In the genomic region with DNA sequence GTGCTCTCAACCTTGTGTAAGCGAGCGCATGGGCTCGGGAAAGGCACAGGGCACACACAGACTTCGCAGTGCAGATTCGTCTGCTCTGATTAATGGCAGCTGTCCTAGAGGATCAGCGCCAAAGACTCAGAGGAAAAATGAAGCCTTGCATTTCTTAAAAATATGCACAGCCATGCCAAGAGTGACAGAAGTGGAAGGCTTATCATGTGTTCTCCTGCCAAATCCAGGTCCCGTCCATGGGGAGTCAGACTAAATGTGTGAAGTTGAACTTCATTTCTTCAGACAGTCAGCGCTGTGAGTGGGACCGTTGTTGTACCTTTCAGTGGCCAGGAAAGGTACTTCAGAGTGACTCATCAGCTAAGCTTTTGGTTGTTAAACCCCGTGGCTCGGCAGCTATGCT, we compare ENCODE assay signal across 9 mouse cellular contexts. TPM values are rescaled to one million over a fixed set of nuclear protein-coding genes. Genes with fewer than 3 reads are reported as not detected.
A peak's percentile ranks its signal among the peaks of the same experiment; 100 is the strongest.
DNase-seq lines count a peak whose midpoint lies in the region; ATAC-seq and TF ChIP-seq lines count a peak whose summit lies in the region.
"Had no signal": no experiment of that assay in that cellular context is flagged by ENCODE, and none has a peak within 500 bp of the region (broad histone marks: within the 10 kb centered on the region; RNA-seq: fewer than 3 reads in every experiment).

No protein-coding gene starts in this region.

- H3K9ac ChIP-seq in embryonic facial prominence, embryonic 11.5 days (replicated peaks; ENCODE audit: low read length): no peak overlapping the region
- H3K9ac ChIP-seq in lung, embryonic 15.5 days: no peak overlapping the region

- TF ChIP-seq CTCF in lung, adult 2 months (IDR thresholded peaks at IDR 0.05; ENCODE audit: insufficient read depth, low read length): no peak

- peaks cover 3% of the 10 kb centered on the region for H3K4me1 ChIP-seq in embryonic facial prominence, embryonic 11.5 days (ENCODE audit: control insufficient read depth, insufficient read depth, low read length)
- peaks cover 83% of the 10 kb centered on the region for H3K4me1 ChIP-seq in embryonic facial prominence, embryonic 10.5 days
- H3K4me1 ChIP-seq in lung, embryonic 15.5 days: peaks cover 39% of the 10 kb centered on the region
- H3K4me1 ChIP-seq in lung, adult 2 months (ENCODE audit: control insufficient read depth, insufficient read depth, low read length): peaks cover 9% of the 10 kb centered on the region

- TF ChIP-seq POLR2A in lung, adult 2 months (IDR thresholded peaks at IDR 0.05; ENCODE audit: borderline replicate concordance, extremely low read depth, low read depth, low read length): no peak
- no peak for TF ChIP-seq POLR2A in myocyte (IDR thresholded peaks at IDR 0.05; ENCODE audit: insufficient read length, low read depth)

- ATAC-seq in embryonic facial prominence, embryonic 11.5 days (replicated peaks; ENCODE audit: insufficient number of reproducible peaks, low FRiP score, low TSS enrichment, low read depth): no peak
- peak; percentile 66; the same call in 1 of the 2 replicates for ATAC-seq in lung, embryonic 15.5 days (ENCODE audit: borderline replicate concordance, extremely low read depth, low FRiP score, low TSS enrichment)
- no peak for ATAC-seq in erythroblast, adult 5-6 weeks (replicated peaks; ENCODE audit: low FRiP score, poor library complexity, severe bottlenecking)

- 75% methylated on average over 11 of the region's 11 CpGs for WGBS in embryonic facial prominence, embryonic 11.5 days
- WGBS in embryonic facial prominence, embryonic 10.5 days: 77% methylated on average over 11 of the region's 11 CpGs
- 27% methylated on average over 11 of the region's 11 CpGs for WGBS in lung, embryonic 15.5 days
- WGBS in lung, adult 2 months: 33% methylated on average over 11 of the region's 11 CpGs

- no peak overlapping the region for H3ac ChIP-seq in myocyte (ENCODE audit: control insufficient read depth, insufficient read length)

- no peaks in the 10 kb centered on the region for H3K9me3 ChIP-seq in embryonic facial prominence, embryonic 11.5 days (replicated peaks; ENCODE audit: control insufficient read depth, low read length)
- no peaks in the 10 kb centered on the region for H3K9me3 ChIP-seq in embryonic facial prominence, embryonic 10.5 days
- H3K9me3 ChIP-seq in lung, embryonic 15.5 days: no peaks in the 10 kb centered on the region

- peak; percentile 43 for DNase-seq in embryonic facial prominence, embryonic 11.5 days (ENCODE audit: low spot score)
- no peak for DNase-seq in embryonic facial prominence, embryonic 10.5 days (ENCODE audit: low spot score)
- DNase-seq in lung, adult 2 months: no peak
- DNase-seq in heart, adult 8-10 months (ENCODE audit: low spot score): peak; percentile 38
- DNase-seq in spleen, postnatal 14 days (ENCODE audit: low spot score in 2 of 2): no peak

- peaks cover 89% of the 10 kb centered on the region for H3K79me2 ChIP-seq in myocyte (ENCODE audit: control insufficient read depth, insufficient read depth)

- H3K4me3 ChIP-seq in embryonic facial prominence, embryonic 11.5 days (ENCODE audit: low read depth, low read length): no peak overlapping the region
- no peak overlapping the region for H3K4me3 ChIP-seq in embryonic facial prominence, embryonic 10.5 days
- H3K4me3 ChIP-seq in lung, embryonic 15.5 days: no peak overlapping the region
- no peak overlapping the region for H3K4me3 ChIP-seq in lung, adult 2 months (replicated peaks; ENCODE audit: extremely low read depth, low read depth, low read length)
- H3K4me3 ChIP-seq in myocyte: no peak overlapping the region
- H3K4me3 ChIP-seq: erythroblast, embryonic 14.5 days had no signal

- H3K4me2 ChIP-seq in embryonic facial prominence, embryonic 11.5 days (ENCODE audit: low read depth, low read length): no peak overlapping the region
- peak overlapping the region; percentile 23 for H3K4me2 ChIP-seq in lung, embryonic 15.5 days
- peak overlapping the region; percentile 69 for H3K4me2 ChIP-seq in myocyte (ENCODE audit: low read depth)

- H3K36me3 ChIP-seq in embryonic facial prominence, embryonic 11.5 days (replicated peaks; ENCODE audit: control insufficient read depth, insufficient read depth, low read depth, low read length): no peaks in the 10 kb centered on the region
- peaks cover 47% of the 10 kb centered on the region for H3K36me3 ChIP-seq in embryonic facial prominence, embryonic 10.5 days (replicated peaks)
- H3K36me3 ChIP-seq in lung, embryonic 15.5 days: no peaks in the 10 kb centered on the region
- no peaks in the 10 kb centered on the region for H3K36me3 ChIP-seq in myocyte (ENCODE audit: control insufficient read depth, insufficient read depth)

- H3K27me3 ChIP-seq in embryonic facial prominence, embryonic 11.5 days (ENCODE audit: control insufficient read depth, insufficient read depth, low read length): no peaks in the 10 kb centered on the region
- H3K27me3 ChIP-seq in embryonic facial prominence, embryonic 10.5 days (replicated peaks; ENCODE audit: low read depth, poor library complexity, severe bottlenecking): no peaks in the 10 kb centered on the region
- no peaks in the 10 kb centered on the region for H3K27me3 ChIP-seq in lung, embryonic 15.5 days
- no peaks in the 10 kb centered on the region for H3K27me3 ChIP-seq in myocyte (ENCODE audit: control insufficient read depth, insufficient read depth, insufficient read length)

- no peak overlapping the region for H3K27ac ChIP-seq in embryonic facial prominence, embryonic 11.5 days (replicated peaks; ENCODE audit: low read depth, low read length)
- no peak overlapping the region for H3K27ac ChIP-seq in embryonic facial prominence, embryonic 10.5 days (replicated peaks)
- H3K27ac ChIP-seq in lung, embryonic 15.5 days: no peak overlapping the region

TF ChIP-seq in myocyte, 11 proteins besides CTCF, POLR2A, EP300 and RAD21:
- TF ChIP-seq MYOD1 (IDR thresholded peaks at IDR 0.05; ENCODE audit: control insufficient read depth in 1 of 3, insufficient read length in 2 of 3, low read depth in 2 of 3): peak in 2 of 3 experiments; percentile 61
- no peak for TF ChIP-seq TCF3 (IDR thresholded peaks at IDR 0.05; ENCODE audit: insufficient read length, low read depth)

RNA-seq across cellular contexts. Expression of a gene that starts 7.9 kb away (rescaled TPM):
- polyA plus RNA-seq in embryonic facial prominence, embryonic 11.5 days (2014; fragmentation: Nextera tagmentation; extraction: Ambion mirVana): 264 and 268 TPM in 2 replicates
- 275 and 290 TPM in 2 replicates for polyA plus RNA-seq in embryonic facial prominence, embryonic 10.5 days (2016; fragmentation: Nextera tagmentation; extraction: Ambion mirVana)
- polyA plus RNA-seq in lung, embryonic 15.5 days (2015; fragmentation: Nextera tagmentation; extraction: Ambion mirVana): 185 and 193 TPM in 2 replicates
- 38.3 and 45.0 TPM in 2 replicates for polyA plus RNA-seq in lung, adult 2 months (2012; rRNA removed)
- total RNA-seq in heart, adult 8-10 months (2022): 10 to 100 TPM; 17.3 to 22.3 (median 21.3) TPM
- 264 TPM for polyA plus RNA-seq in myocyte (2012; fragmentation: generic; extraction: Trizol)
- 31.7 TPM in 1 of 2 replicates, not detected in the other for total RNA-seq in erythroblast, adult 5-6 weeks (2015; ENCODE audit: low replicate concordance)
- total RNA-seq in erythroblast, adult 5-6 weeks (2017; ENCODE audit: low replicate concordance): 3.2 and 11.5 TPM in 2 replicates

Comparison
In these comparisons a context has a peak if more than half of its experiments do, and no peak if none do; other contexts are left out.
1. DNase-seq: peak in embryonic facial prominence, embryonic 11.5 days (single experiment) and heart, adult 8-10 months (single experiment); none in embryonic facial prominence, embryonic 10.5 days (single experiment), lung, adult 2 months (single experiment) and spleen, postnatal 14 days (0 of 2).